9 mouse cellular contexts compared by ENCODE assay signal in genomic region chr3:103852565-103853299, GRCm38 (mm10). TPM values are rescaled to one million over a fixed set of nuclear protein-coding genes. Genes with fewer than 3 reads are reported as not detected.
DNase-seq lines count a peak whose midpoint lies in the region; ATAC-seq and TF ChIP-seq lines count a peak whose summit lies in the region.
"Had no signal": no experiment of that assay in that cellular context is flagged by ENCODE, and none has a peak within 500 bp of the region (broad histone marks: within the 10 kb centered on the region; RNA-seq: fewer than 3 reads in every experiment).

No protein-coding gene starts in this region.

- H3K4me1 ChIP-seq in kidney, adult 2 months (ENCODE audit: control insufficient read depth, insufficient read depth, low read length): 0 out of 2 replicates have a peak, but pooled peaks cover under 1% of the 10 kb centered on the region
- H3K4me1 ChIP-seq in kidney, embryonic 15.5 days: no peaks in the 10 kb centered on the region
- H3K4me1 ChIP-seq in lung, adult 2 months (ENCODE audit: control insufficient read depth, insufficient read depth, low read length): no peaks in the 10 kb centered on the region; the same call in 1 of the 2 replicates
- peaks cover 1% of the 10 kb centered on the region; the same call in 1 of the 2 replicates for H3K4me1 ChIP-seq in spleen, adult 2 months (ENCODE audit: control insufficient read depth, insufficient read depth, insufficient read length)
- no peaks in the 10 kb centered on the region for H3K4me1 ChIP-seq in forebrain, embryonic 16.5 days (replicated peaks; ENCODE audit: control insufficient read depth, insufficient read depth, low read length)
- H3K4me1 ChIP-seq: lung, embryonic 15.5 days had no signal

- no peak overlapping the region for H3K9ac ChIP-seq in kidney, embryonic 15.5 days
- no peak overlapping the region for H3K9ac ChIP-seq in forebrain, embryonic 16.5 days (replicated peaks; ENCODE audit: low read depth, low read length)
- H3K9ac ChIP-seq: lung, embryonic 15.5 days had no signal

- DNase-seq in kidney, adult 2 months: peak; percentile 76
- peak; percentile 84 for DNase-seq in ES-CJ7 (ENCODE audit: low read depth, low spot score)
- peak; percentile 16 for DNase-seq in c-Kit-negative CD71-positive TER-119-positive erythroid progenitor cells, embryonic 14.5 days (ENCODE audit: low read depth, low spot score)
- peak; percentile 16 for DNase-seq in gastrocnemius, postnatal 10 days
- DNase-seq in lung, adult 2 months: peak; percentile 34
- DNase-seq in spleen, adult 2 months (ENCODE audit: low read depth in 1 of 2, low spot score in 2 of 2): peak; percentile 81 to 85

- no peaks in the 10 kb centered on the region for H3K27me3 ChIP-seq in kidney, adult 2 months (replicated peaks; ENCODE audit: control insufficient read depth, insufficient read depth, low read length)
- H3K27me3 ChIP-seq in kidney, embryonic 15.5 days: no peaks in the 10 kb centered on the region
- H3K27me3 ChIP-seq in spleen, adult 2 months (ENCODE audit: control insufficient read depth, insufficient read depth, low read length): no peaks in the 10 kb centered on the region
- no peaks in the 10 kb centered on the region for H3K27me3 ChIP-seq in forebrain, embryonic 16.5 days (replicated peaks; ENCODE audit: control insufficient read depth, insufficient read depth, low read length)
- H3K27me3 ChIP-seq: lung, embryonic 15.5 days had no signal

- no peak overlapping the region for H3K4me2 ChIP-seq in kidney, embryonic 15.5 days
- H3K4me2 ChIP-seq in forebrain, embryonic 16.5 days (ENCODE audit: low read length): no peak overlapping the region
- H3K4me2 ChIP-seq: lung, embryonic 15.5 days had no signal

- peak; percentile 50 for TF ChIP-seq CTCF in kidney, adult 2 months (conservative IDR thresholded peaks at IDR 0.05; ENCODE audit: insufficient read depth, insufficient read length, low read depth, low read length)
- TF ChIP-seq CTCF in lung, adult 2 months (IDR thresholded peaks at IDR 0.05; ENCODE audit: insufficient read depth, low read length): peak; percentile 23; the same call in 1 of the 2 replicates
- TF ChIP-seq CTCF in spleen, adult 2 months (IDR thresholded peaks at IDR 0.05; ENCODE audit: extremely low read depth, insufficient read depth, insufficient read length, insufficient replicate concordance): peak; percentile 61; the same call in 1 of the 2 replicates

- H3K9me3 ChIP-seq in kidney, embryonic 15.5 days (replicated peaks): no peaks in the 10 kb centered on the region
- no peaks in the 10 kb centered on the region for H3K9me3 ChIP-seq in forebrain, embryonic 16.5 days (ENCODE audit: control insufficient read depth, low read length)
- H3K9me3 ChIP-seq: lung, embryonic 15.5 days had no signal

- H3K27ac ChIP-seq in kidney, adult 2 months (ENCODE audit: insufficient read depth, low read depth, low read length): no peak overlapping the region
- no peak overlapping the region for H3K27ac ChIP-seq in kidney, embryonic 15.5 days
- H3K27ac ChIP-seq in spleen, adult 2 months (ENCODE audit: insufficient read depth, low read length): no peak overlapping the region; the same call in 1 of the 2 replicates
- no peak overlapping the region for H3K27ac ChIP-seq in forebrain, embryonic 16.5 days (ENCODE audit: low read length)
- H3K27ac ChIP-seq: lung, embryonic 15.5 days had no signal

- no peak for TF ChIP-seq POLR2A in kidney, adult 2 months (IDR thresholded peaks at IDR 0.05; ENCODE audit: low read depth, low read length)
- TF ChIP-seq POLR2A in lung, adult 2 months (IDR thresholded peaks at IDR 0.05; ENCODE audit: borderline replicate concordance, extremely low read depth, low read depth, low read length): no peak
- TF ChIP-seq POLR2A in spleen, adult 2 months (IDR thresholded peaks at IDR 0.05; ENCODE audit: low read depth, low read length): no peak

- WGBS in kidney, adult 2 months: 49% methylated on average over 3 of the region's 3 CpGs
- 71% methylated on average over 3 of the region's 3 CpGs for WGBS in kidney, embryonic 15.5 days
- 40% methylated on average over 3 of the region's 3 CpGs for WGBS in lung, adult 2 months
- WGBS in spleen, adult 2 months: 25% methylated on average over 3 of the region's 3 CpGs
- 52% methylated on average over 3 of the region's 3 CpGs for WGBS in forebrain, embryonic 16.5 days

- no peak for ATAC-seq in kidney, embryonic 15.5 days (replicated peaks; ENCODE audit: low FRiP score)
- no peak for ATAC-seq in forebrain, embryonic 16.5 days

- no peaks in the 10 kb centered on the region for H3K36me3 ChIP-seq in kidney, adult 2 months (ENCODE audit: control insufficient read depth, insufficient read depth, low read length)
- no peaks in the 10 kb centered on the region for H3K36me3 ChIP-seq in kidney, embryonic 15.5 days
- H3K36me3 ChIP-seq in spleen, adult 2 months (ENCODE audit: control insufficient read depth, insufficient read depth, low read length): no peaks in the 10 kb centered on the region
- H3K36me3 ChIP-seq in forebrain, embryonic 16.5 days (ENCODE audit: control insufficient read depth, insufficient read depth): no peaks in the 10 kb centered on the region
- H3K36me3 ChIP-seq: lung, embryonic 15.5 days had no signal

- no peak overlapping the region for H3K4me3 ChIP-seq in kidney, adult 2 months (ENCODE audit: insufficient read depth, low read depth, low read length)
- H3K4me3 ChIP-seq in kidney, embryonic 15.5 days (replicated peaks): no peak overlapping the region
- peak overlapping the region; percentile 22 for H3K4me3 ChIP-seq in lung, adult 2 months (replicated peaks; ENCODE audit: extremely low read depth, low read depth, low read length)
- no peak overlapping the region for H3K4me3 ChIP-seq in spleen, adult 2 months (ENCODE audit: extremely low read depth, insufficient read depth, insufficient read length)
- no peak overlapping the region for H3K4me3 ChIP-seq in forebrain, embryonic 16.5 days (replicated peaks; ENCODE audit: low read length)
- H3K4me3 ChIP-seq: lung, embryonic 15.5 days had no signal

RNA-seq across cellular contexts. Expression of gene Ptpn22, which starts 6.9 kb away (rescaled TPM):
- polyA plus RNA-seq in kidney, adult 2 months (2012; rRNA removed): 1.8 and 2.3 TPM in 2 replicates
- 0.58 and 0.73 TPM in 2 replicates for polyA plus RNA-seq in kidney, embryonic 15.5 days (2015; fragmentation: Nextera tagmentation; extraction: Ambion mirVana)
- under 1 TPM; 0.26 to 0.81 TPM for total RNA-seq in gastrocnemius, postnatal 10 days (2021)
- polyA plus RNA-seq in lung, adult 2 months (2012; rRNA removed): 2.5 and 2.7 TPM in 2 replicates
- polyA plus RNA-seq in spleen, adult 2 months (2012; rRNA removed): 23.8 and 27.3 TPM in 2 replicates
- polyA plus RNA-seq in forebrain, embryonic 16.5 days (2015; fragmentation: Nextera tagmentation; extraction: Ambion mirVana): 0.10 and 0.24 TPM in 2 replicates

RNA-seq across cellular contexts. Expression of gene Bcl2l15, which starts 20.3 kb away (rescaled TPM):
- 0.17 TPM in 1 of 2 replicates, not detected in the other for polyA plus RNA-seq in kidney, adult 2 months (2012; rRNA removed)
- 0.14 and 0.17 TPM in 2 replicates for polyA plus RNA-seq in kidney, embryonic 15.5 days (2015; fragmentation: Nextera tagmentation; extraction: Ambion mirVana)
- under 1 TPM; 0.49 to 0.70 TPM for total RNA-seq in gastrocnemius, postnatal 10 days (2021)
- polyA plus RNA-seq in lung, adult 2 months (2012; rRNA removed): not detected in 2 replicates
- 0.13 and 0.18 TPM in 2 replicates for polyA plus RNA-seq in spleen, adult 2 months (2012; rRNA removed)
- 0.26 and 0.86 TPM in 2 replicates for polyA plus RNA-seq in forebrain, embryonic 16.5 days (2015; fragmentation: Nextera tagmentation; extraction: Ambion mirVana)

RNA-seq across cellular contexts. Expression of gene Gm43064, which starts 43.4 kb away (rescaled TPM):
- polyA plus RNA-seq in kidney, adult 2 months (2012; rRNA removed): 0.14 TPM in 2 replicates
- 0.27 and 0.30 TPM in 2 replicates for polyA plus RNA-seq in kidney, embryonic 15.5 days (2015; fragmentation: Nextera tagmentation; extraction: Ambion mirVana)
- total RNA-seq in gastrocnemius, postnatal 10 days (2021): not detected
- polyA plus RNA-seq in lung, adult 2 months (2012; rRNA removed): 0.14 TPM in 1 of 2 replicates, not detected in the other
- 0.40 and 0.66 TPM in 2 replicates for polyA plus RNA-seq in spleen, adult 2 months (2012; rRNA removed)
- 0.13 and 0.14 TPM in 2 replicates for polyA plus RNA-seq in forebrain, embryonic 16.5 days (2015; fragmentation: Nextera tagmentation; extraction: Ambion mirVana)

RNA-seq across cellular contexts. Expression of gene Ap4b1, which starts 43.4 kb away (rescaled TPM):
- 13.8 and 15.7 TPM in 2 replicates for polyA plus RNA-seq in kidney, adult 2 months (2012; rRNA removed)
- polyA plus RNA-seq in kidney, embryonic 15.5 days (2015; fragmentation: Nextera tagmentation; extraction: Ambion mirVana): 18.9 and 19.6 TPM in 2 replicates
- 10 to 100 TPM in 1 of 2 experiments, 1 to 10 TPM in 1; 9.8 to 13.5 TPM for total RNA-seq in gastrocnemius, postnatal 10 days (2021)
- 8.2 and 12.1 TPM in 2 replicates for polyA plus RNA-seq in lung, adult 2 months (2012; rRNA removed)
- polyA plus RNA-seq in spleen, adult 2 months (2012; rRNA removed): 14.5 and 14.7 TPM in 2 replicates
- 24.2 and 25.9 TPM in 2 replicates for polyA plus RNA-seq in forebrain, embryonic 16.5 days (2015; fragmentation: Nextera tagmentation; extraction: Ambion mirVana)

RNA-seq across cellular contexts. Expression of gene Dclre1b, which starts 43.5 kb away (rescaled TPM):
- polyA plus RNA-seq in kidney, adult 2 months (2012; rRNA removed): 8.9 and 12.5 TPM in 2 replicates
- 25.1 and 28.3 TPM in 2 replicates for polyA plus RNA-seq in kidney, embryonic 15.5 days (2015; fragmentation: Nextera tagmentation; extraction: Ambion mirVana)
- 1 to 10 TPM; 5.6 to 6.5 TPM for total RNA-seq in gastrocnemius, postnatal 10 days (2021)
- polyA plus RNA-seq in lung, adult 2 months (2012; rRNA removed): 13.5 and 14.0 TPM in 2 replicates
- polyA plus RNA-seq in spleen, adult 2 months (2012; rRNA removed): 16.2 and 18.8 TPM in 2 replicates
- 26.2 and 26.8 TPM in 2 replicates for polyA plus RNA-seq in forebrain, embryonic 16.5 days (2015; fragmentation: Nextera tagmentation; extraction: Ambion mirVana)

Comparison
In these comparisons a context has a peak if more than half of its experiments do, and no peak if none do; other contexts are left out.
1. DNase-seq: peak in every context shown above with its lines; median percentile 84 in ES-CJ7; 83 in spleen, adult 2 months; 76 in kidney, adult 2 months; 34 in lung, adult 2 months; 16 in c-Kit-negative CD71-positive TER-119-positive erythroid progenitor cells, embryonic 14.5 days; 16 in gastrocnemius, postnatal 10 days.